Mouse (Mus musculus) frontal cortex, postnatal 14 days (tissue): ENCODE measurements around the gene Exd1.
A peak's percentile ranks its signal among the peaks of the same experiment; 100 is the strongest.

Experiments used
- DNase-seq, 2 experiments: peaks; one replicate each; pipeline ENCODE4 v3.0.0; 2022; ENCODE audit warnings: low spot score in 2 of 2

Exd1 gene

DNA sequence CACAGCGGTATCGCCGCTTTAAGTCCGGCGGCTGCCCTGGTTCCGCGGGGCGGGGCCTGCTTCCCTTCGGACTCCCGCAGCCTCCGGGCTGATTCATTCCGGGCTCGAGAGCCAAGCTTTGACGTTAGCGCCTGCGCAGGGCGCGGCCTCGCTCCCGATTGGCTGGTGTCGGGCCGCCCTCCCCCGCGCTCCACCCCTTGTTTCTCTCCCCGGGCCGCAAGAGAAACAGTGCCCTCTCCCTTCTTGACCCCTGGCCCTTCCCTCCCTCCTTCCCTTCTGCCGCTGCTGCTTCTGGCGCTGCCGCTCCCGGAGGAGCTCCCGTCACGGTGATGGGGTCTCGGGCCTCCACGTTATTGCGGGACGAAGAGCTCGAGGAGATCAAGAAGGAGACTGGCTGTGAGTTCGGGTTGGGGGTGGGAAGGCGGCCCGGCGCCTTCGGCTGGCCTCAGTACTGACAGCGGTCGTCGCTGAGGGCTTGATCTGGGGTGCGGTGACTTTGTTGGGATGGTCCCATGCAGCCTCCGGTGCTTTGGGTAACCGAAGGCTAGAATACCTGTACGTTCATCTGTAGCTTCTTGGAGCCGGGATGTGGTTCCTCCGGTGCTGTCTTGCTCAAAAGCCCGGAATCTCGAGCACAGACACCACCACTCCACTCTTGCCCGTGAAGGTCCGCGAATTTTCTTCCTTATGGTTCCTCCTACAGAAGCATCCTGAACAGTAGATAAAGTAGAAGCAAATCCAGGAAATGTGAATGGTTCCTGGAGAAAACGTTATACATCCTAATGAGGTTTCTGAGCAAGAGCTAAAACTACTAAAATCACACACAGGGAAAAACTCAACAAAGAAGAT, at the start of gene Exd1, which contains the start of gene Chp1:
Gene Exd1, minus strand, starts transcription at position 106 of the 849 bp plus-strand sequence.
Gene Chp1, plus strand, starts transcription at position 176 of the 849 bp plus-strand sequence.
- DNase-seq, result peak; percentile 94 to 97

DNA sequence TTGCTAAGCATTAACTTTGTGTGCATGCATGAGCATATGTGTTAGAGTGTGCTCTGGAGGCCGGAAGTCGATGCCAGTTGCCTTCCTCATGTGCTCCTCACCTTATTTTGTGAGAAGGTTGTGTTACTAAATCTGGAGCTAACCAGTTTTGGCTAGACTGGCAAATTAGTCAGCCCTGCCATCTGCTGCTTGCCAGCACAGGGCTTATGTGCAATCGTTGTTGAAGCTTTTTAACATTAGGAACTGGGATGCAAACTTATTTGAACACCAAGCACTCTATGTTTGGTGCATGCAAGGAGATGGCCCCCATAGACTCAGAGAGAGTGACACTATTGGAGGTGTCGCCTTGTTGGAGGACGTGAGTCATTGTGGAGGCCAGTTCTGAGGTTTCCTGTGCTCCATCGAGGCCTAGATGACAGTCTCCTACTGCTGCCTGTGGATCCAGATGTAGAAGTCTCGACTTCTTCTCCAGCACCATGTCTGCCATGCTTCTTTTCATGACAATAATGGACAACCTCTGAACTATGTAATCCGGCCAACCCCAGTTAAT, 49.4 kb upstream of the Exd1 start:
- no peak for DNase-seq

DNA sequence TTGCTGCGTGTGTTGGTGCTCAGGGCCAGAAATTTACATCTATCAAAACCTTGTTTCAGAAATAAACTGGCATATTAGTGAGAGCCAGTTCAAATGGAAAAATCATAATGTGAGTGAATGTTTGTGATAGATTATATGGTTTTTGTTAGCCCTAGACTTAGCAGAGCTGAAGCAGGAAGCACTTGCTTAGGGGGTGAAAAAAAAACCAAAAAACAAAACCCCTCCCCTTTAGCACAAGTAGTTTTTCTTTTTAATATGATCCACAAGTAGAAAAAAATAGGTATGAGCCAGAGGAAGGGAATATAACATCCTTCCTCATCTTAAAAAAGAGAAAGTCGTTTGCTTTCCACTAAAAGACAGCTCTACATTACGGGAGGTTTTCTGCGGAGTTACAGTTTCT, 47.9 kb upstream of the Exd1 start:
- DNase-seq, result no peak

DNA sequence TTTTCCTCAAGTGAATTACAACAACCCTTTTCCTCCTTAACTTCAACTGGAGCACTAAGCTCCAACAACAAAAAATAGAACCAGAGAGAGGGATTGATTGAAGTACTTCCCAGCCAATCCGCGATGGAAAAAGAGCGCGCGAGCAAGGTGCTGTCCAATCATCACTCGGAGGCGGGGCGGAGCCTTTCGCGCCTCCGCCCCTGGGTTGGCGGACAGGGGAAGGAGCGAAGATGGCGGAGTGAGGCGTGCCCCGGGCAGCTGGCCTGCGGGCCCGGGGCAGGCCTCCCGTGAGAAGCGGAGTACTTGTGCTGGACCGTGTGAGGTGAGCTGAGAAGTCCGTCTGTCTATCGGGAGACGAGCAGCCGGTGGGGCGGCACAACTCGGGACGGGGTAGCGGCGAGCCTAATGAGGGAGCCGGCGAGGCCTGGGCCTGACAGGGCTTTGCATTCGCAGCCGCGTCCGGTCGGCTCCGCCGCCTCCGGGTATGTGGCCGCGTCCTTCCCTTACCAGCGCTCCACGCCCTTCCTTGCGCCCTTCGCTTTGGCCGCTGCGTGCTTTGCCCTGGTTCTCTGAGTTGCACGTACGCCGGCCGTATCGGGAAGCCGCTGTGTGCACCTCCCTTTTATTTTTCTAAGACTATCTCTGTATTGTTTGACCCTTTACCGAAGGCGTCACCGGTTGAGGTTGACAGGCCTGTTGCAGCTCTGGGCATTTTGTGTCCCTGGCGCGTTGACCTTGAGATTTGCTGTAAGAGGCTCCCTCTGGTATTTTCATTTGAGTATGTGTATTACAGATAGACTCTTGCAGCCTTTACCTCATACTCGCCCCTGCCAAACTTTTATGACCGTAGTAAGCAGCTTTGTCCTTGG, 46.9 kb upstream of the Exd1 start:
- peak; percentile 90 to 97 for DNase-seq

GRCm38 (mm10) chr2:119593765-119594112, 46.3 kb upstream of the Exd1 start:
- DNase-seq, result no peak

- DNase-seq, result no peak
Observed at GRCm38 (mm10) chr2:119591247-119591646, 43.8 kb upstream of the Exd1 start.

- DNase-seq, result no peak
Observed at GRCm38 (mm10) chr2:119587383-119587782, 40.0 kb upstream of the Exd1 start.

DNA sequence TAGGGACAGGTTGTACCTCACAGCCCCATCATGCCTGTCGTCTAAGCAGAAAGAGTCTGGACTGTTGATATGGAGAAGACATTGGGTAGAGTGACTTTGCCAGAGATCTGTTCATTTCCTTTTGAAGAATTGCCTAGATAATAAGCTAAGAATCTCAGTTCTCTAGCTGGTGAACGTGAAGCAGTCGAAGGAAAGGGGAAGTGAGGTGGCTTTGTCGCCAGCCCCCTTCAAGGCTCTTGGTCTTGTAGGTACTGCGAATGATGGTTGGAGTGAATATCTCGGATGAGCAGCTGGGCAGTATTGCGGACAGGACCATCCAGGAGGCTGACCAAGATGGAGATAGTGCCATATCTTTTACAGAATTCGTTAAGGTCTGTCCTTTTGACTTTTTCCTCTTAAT, 36.9 kb upstream of the Exd1 start:
- no peak for DNase-seq

- DNase-seq, result no peak
Observed at GRCm38 (mm10) chr2:119583439-119583838, 36.0 kb upstream of the Exd1 start.

GRCm38 (mm10) chr2:119581571-119581970, 34.1 kb upstream of the Exd1 start:
- DNase-seq, result no peak

DNA sequence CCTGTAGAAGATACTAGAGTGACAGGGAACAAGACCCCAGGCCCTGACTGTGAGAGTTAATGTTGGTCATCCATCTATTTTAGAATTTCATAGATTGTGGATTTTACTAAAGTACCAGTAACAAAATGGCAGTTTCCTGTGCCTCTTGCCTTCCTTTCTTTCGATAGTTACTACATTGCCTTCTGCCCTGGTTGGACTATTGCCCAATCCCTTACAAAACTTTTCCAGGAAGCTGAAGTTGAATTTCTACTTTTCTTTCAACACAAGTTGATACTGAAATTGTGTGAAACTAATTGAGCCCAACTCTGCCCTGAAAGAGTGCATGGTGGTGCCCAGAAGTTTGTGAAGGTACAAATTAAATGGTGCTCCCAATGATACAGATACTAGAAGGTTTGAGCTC, 25.0 kb upstream of the Exd1 start:
- DNase-seq, result no peak

GRCm38 (mm10) chr2:119566182-119566855, 18.9 kb upstream of the Exd1 start:
- no peak for DNase-seq

DNA sequence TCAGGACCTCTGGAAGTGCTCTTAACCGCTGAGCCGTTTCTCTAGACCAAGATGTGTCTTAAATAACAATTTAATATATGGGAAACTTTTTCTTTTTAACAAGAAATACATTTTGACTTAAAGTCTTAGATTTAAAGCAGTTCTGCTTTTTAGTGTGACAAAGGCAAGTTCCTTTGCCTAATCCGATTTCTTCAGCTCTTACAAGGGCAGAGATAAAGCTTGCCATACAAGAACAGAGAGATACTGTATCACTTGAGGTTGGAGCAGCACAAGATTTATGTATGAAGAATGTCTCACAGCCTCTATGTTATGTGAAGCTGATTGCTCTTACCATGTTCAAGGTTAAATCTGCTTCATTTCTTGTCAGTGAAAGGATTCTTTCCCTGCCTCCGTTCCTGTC, 17.9 kb upstream of the Exd1 start:
- no peak for DNase-seq

- no peak for DNase-seq
Observed at GRCm38 (mm10) chr2:119561794-119562193, 14.4 kb upstream of the Exd1 start.

- no peak for DNase-seq
Observed at GRCm38 (mm10) chr2:119558737-119559340, 11.4 kb upstream of the Exd1 start.

DNA sequence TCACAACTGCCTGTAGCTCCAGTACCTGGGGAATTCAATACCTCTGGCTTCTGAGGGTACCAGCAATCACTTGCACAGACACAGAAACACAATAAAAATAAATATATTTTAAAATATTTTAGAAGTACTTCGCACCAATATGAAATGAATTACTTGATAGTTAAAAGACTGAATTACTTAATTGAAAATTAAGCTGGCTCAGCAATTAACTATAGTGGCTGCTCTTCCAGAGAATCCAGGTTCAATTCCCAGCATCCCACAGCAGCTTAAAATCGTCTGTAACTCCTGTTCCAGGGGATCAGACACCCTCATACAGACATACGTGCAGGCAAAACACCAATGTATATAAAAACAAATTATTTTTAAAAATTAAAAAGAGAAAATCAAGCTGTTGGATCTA, 10.6 kb upstream of the Exd1 start:
- no peak for DNase-seq

DNA sequence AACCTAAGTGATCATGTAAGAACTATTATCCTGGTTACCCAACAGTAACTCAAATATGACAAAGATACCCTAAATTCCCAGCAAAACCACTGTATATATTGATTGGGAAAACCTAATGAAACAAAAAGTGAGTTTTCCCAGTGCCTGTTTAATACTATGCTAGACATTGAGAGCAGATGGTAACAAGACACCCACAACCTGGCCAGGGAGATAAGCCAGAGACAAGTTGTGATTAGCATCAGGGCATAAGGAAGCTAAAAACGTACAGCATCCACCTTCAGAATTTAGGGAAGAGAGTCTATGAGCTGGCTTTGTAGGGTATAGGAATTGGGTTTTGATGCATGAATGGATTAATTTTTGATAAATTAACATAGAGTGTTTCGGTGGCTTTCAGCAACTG, 2.3 kb upstream of the Exd1 start:
- DNase-seq, result no peak

GRCm38 (mm10) chr2:119548691-119549090, 1.3 kb upstream of the Exd1 start:
- DNase-seq, result no peak

- DNase-seq, result no peak
Observed at GRCm38 (mm10) chr2:119548371-119548660, 889 bp upstream of the Exd1 start.

- peak; percentile 59 to 63 for DNase-seq
Observed at GRCm38 (mm10) chr2:119546848-119547521, 442 bp downstream of the Exd1 start.

GRCm38 (mm10) chr2:119543656-119544055, 3.8 kb downstream of the Exd1 start:
- DNase-seq, result no peak
